Mouse (Mus musculus): Measurements from ENCODE around the gene Ephx1. TPM values are rescaled to one million over a fixed set of nuclear protein-coding genes. Genes with fewer than 3 reads are reported as not detected.

Gene Ephx1
- polyA plus RNA-seq, 1 experiment from 2014 or later: 11.3 TPM

DNA sequence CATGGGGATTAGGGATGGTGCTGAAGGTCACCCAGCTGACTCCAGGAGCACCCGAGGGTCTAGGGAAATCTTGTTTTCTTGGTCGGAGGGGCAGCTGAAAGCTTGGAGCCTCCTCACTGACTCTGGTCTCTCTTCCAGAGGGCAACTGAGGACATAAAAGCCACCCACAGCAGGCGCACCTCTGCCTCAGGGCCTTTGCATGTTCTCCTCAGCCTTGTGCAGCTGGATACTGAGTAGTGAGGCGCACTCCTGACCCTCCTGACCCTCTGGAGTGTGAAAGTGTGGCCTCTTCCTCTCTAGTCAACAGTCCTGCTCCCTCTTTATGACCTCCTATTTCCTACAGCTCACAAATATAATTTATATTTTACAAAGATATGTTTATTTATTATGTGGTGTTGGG is 4.7 kb downstream of the Ephx1 start:
- peak overlapping the region; percentile 24; the same call in 1 of the 2 replicates for H3K27ac ChIP-seq (ENCODE audit: low read length)
- no peak for ATAC-seq (ENCODE audit: low read depth)
- H3K27me3 ChIP-seq (ENCODE audit: control insufficient read depth, insufficient read depth, low read depth, low read length): peaks cover 28% of the 10 kb centered on the region
- H3K9ac ChIP-seq (ENCODE audit: low read depth, low read length): no peak overlapping the region
- no peak overlapping the region; the same call in 1 of the 2 replicates for H3K4me2 ChIP-seq (ENCODE audit: low read depth, low read length)
- H3K4me3 ChIP-seq (ENCODE audit: low read depth, low read length): no peak overlapping the region
- H3K4me1 ChIP-seq (ENCODE audit: control insufficient read depth, low read depth, low read length): peaks cover 13% of the 10 kb centered on the region
- WGBS (ENCODE audit: insufficient replicate concordance): 56% methylated on average over 4 of the region's 4 CpGs
- H3K36me3 ChIP-seq (ENCODE audit: control insufficient read depth, insufficient read depth): no peaks in the 10 kb centered on the region
- no peaks in the 10 kb centered on the region for H3K9me3 ChIP-seq (replicated peaks; ENCODE audit: control insufficient read depth, low read length)

DNA sequence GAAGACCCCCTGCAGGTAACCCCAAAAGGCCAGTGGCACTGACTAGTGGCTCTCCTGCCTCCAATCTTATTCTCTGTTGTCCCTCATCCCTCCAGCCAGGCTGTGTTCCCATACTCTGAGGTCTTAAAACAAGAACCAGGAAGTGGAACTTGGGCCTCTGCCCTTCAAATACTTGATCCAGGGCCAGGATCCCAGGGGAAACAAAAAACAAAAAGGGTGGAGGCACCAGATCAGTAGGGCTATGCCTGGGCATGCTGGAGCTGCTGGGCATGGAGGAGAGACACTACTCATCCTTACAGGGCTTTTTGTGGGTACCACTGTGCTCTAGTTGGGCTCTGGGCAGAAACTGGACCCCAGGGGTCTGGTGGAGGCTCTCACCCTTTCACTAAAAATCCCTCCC is 5.1 kb downstream of the Ephx1 start:
- H3K4me2 ChIP-seq (ENCODE audit: low read depth, low read length): no peak overlapping the region

DNA sequence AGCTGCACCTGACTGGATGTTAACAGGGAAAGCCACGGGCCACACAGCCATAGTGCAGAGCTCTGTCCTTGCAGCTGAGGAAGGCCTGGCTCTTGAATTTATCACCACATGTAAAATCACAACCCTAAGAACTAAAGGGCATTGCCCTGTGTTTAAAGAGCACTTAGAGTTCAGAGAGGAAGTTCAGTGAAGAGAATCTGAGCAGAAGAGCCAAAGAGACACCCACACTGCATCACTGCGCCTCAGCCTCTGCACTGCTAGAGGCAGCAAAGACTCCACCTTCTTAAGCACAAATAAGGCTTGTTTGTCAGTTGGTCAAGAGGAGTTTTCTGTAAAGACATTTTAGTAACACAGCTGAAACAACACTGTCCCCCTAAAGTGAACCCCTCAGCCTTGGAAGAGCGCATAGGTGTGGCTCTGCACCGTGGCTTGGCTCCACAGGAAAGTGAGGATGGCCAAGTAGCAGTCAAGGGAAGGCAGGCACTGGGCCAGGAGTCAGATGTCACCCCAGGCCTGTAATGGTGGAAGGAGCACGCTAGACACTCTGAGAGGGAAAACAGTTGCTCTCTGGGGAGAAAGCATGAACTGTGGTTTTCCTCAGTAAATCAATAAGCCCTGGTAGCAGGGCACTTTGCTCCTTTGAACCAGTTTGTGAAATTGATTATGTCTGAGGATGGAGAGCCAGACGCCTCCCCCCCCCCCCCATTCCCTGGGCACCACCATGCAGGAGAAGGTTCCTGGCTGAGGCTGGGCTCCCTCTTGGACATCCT is 5.8 kb downstream of the Ephx1 start:
- Histone ChIP-seq H3K4me3 (ENCODE audit: low read depth, low read length) (no peak overlapping the region), H3K36me3 (ENCODE audit: control insufficient read depth, insufficient read depth) (no peaks in the 10 kb centered on the region), H3K9me3 (replicated peaks; ENCODE audit: control insufficient read depth, low read length) (no peaks in the 10 kb centered on the region), H3K27ac (ENCODE audit: low read length) (peak overlapping the region; percentile 57), H3K4me1 (ENCODE audit: control insufficient read depth, low read depth, low read length) (peaks cover 8% of the 10 kb centered on the region), H3K4me2 (ENCODE audit: low read depth, low read length) (no peak overlapping the region), H3K27me3 (ENCODE audit: control insufficient read depth, insufficient read depth, low read depth, low read length) (peaks cover 28% of the 10 kb centered on the region), H3K9ac (ENCODE audit: low read depth, low read length) (no peak overlapping the region)
- 60% methylated on average over 6 of the region's 6 CpGs for WGBS (ENCODE audit: insufficient replicate concordance)
- ATAC-seq (ENCODE audit: low read depth): no peak

More for the DNA sequence above, 5.1 kb downstream of the Ephx1 start:
- H3K36me3 ChIP-seq (ENCODE audit: control insufficient read depth, insufficient read depth): no peaks in the 10 kb centered on the region
- H3K9ac ChIP-seq (ENCODE audit: low read depth, low read length): no peak overlapping the region
- no peaks in the 10 kb centered on the region for H3K9me3 ChIP-seq (replicated peaks; ENCODE audit: control insufficient read depth, low read length)
- H3K27ac ChIP-seq (ENCODE audit: low read length): peak overlapping the region; percentile 57; the same call in 1 of the 2 replicates
- H3K4me1 ChIP-seq (ENCODE audit: control insufficient read depth, low read depth, low read length): peaks cover 10% of the 10 kb centered on the region
- peaks cover 28% of the 10 kb centered on the region for H3K27me3 ChIP-seq (ENCODE audit: control insufficient read depth, insufficient read depth, low read depth, low read length)
- ATAC-seq (ENCODE audit: low read depth): no peak
- H3K4me3 ChIP-seq (ENCODE audit: low read depth, low read length): no peak overlapping the region

DNA sequence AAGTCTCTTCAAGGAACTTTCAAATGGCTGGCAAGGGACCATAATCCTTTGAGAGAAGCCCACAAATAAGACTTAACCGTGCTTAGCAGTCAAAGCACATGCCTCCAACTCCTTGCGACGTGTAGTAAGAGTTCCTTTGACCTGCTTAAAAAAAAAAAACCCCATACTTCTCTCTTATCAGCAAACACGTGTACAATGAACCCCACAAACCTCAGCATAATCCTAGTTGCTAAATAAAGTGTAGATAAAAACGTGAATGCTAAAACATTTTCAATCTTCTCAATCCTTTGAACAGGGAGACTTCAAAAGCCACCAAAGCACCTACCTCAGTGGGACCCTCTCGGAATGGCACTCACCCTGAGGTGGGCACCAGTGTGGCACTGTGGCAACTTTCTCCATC is 7.3 kb downstream of the Ephx1 start:
- Histone ChIP-seq H3K4me1 (ENCODE audit: control insufficient read depth, low read depth, low read length) (peaks cover 8% of the 10 kb centered on the region), H3K9ac (ENCODE audit: low read depth, low read length) (no peak overlapping the region), H3K4me3 (ENCODE audit: low read depth, low read length) (no peak overlapping the region), H3K27ac (ENCODE audit: low read length) (no peak overlapping the region), H3K4me2 (ENCODE audit: low read depth, low read length) (no peak overlapping the region), H3K9me3 (replicated peaks; ENCODE audit: control insufficient read depth, low read length) (no peaks in the 10 kb centered on the region), H3K27me3 (ENCODE audit: control insufficient read depth, insufficient read depth, low read depth, low read length) (peaks cover 26% of the 10 kb centered on the region), H3K36me3 (ENCODE audit: control insufficient read depth, insufficient read depth) (no peaks in the 10 kb centered on the region)
- no peak for ATAC-seq (ENCODE audit: low read depth)
- 26% methylated on average over 6 of the region's 6 CpGs for WGBS (ENCODE audit: insufficient replicate concordance)

DNA sequence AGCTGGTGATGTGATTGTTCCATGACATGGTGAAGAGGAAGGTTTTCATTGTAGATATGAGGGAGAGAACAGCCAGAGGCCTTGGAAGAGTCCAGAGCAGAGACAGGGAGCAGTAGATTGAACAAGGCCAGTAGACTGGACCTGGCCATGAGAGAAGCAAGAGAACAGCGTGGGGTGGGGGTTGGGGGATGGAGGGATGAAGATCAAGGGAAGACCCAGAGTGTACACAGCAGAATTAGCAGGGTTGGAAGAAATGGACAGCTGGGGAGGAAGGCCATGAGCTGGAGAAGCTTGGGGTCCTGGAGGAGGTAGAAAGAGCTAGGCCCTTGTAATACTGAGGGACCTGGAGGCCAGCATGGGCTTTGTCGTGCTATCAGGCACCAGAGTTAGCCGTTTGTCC is 8.3 kb downstream of the Ephx1 start:
- WGBS (ENCODE audit: insufficient replicate concordance): 46% methylated on average over 3 of the region's 3 CpGs
- Histone ChIP-seq H3K4me2 (ENCODE audit: low read depth, low read length) (no peak overlapping the region), H3K4me1 (ENCODE audit: control insufficient read depth, low read depth, low read length) (peaks cover 5% of the 10 kb centered on the region), H3K4me3 (ENCODE audit: low read depth, low read length) (no peak overlapping the region), H3K27me3 (ENCODE audit: control insufficient read depth, insufficient read depth, low read depth, low read length) (peaks cover 20% of the 10 kb centered on the region), H3K9me3 (replicated peaks; ENCODE audit: control insufficient read depth, low read length) (no peaks in the 10 kb centered on the region), H3K9ac (ENCODE audit: low read depth, low read length) (no peak overlapping the region), H3K27ac (ENCODE audit: low read length) (no peak overlapping the region), H3K36me3 (ENCODE audit: control insufficient read depth, insufficient read depth) (no peaks in the 10 kb centered on the region)
- no peak for ATAC-seq (ENCODE audit: low read depth)

DNA sequence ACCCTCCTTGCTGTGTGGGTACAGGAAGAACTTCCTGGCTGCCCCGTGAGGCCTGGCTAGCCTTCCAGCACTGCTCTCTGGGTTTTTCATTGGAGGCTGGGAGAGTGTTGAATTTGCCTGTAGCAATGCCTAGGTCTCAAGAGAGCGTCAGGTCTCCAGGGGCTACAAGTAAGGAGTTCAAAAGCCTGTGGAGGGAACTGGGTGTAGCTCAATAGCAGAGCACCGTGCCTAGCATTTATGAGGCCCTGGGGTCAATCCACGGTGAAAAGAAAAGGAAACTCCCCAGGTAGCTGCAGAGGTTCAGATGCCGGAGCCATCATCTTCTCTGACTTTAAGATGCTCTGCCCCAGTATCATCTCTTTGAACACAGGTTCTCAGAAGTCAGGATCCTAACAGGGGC is 9.1 kb downstream of the Ephx1 start:
- 62% methylated on average over 5 of the region's 5 CpGs for WGBS (ENCODE audit: insufficient replicate concordance)
- ATAC-seq (ENCODE audit: low read depth): no peak

DNA sequence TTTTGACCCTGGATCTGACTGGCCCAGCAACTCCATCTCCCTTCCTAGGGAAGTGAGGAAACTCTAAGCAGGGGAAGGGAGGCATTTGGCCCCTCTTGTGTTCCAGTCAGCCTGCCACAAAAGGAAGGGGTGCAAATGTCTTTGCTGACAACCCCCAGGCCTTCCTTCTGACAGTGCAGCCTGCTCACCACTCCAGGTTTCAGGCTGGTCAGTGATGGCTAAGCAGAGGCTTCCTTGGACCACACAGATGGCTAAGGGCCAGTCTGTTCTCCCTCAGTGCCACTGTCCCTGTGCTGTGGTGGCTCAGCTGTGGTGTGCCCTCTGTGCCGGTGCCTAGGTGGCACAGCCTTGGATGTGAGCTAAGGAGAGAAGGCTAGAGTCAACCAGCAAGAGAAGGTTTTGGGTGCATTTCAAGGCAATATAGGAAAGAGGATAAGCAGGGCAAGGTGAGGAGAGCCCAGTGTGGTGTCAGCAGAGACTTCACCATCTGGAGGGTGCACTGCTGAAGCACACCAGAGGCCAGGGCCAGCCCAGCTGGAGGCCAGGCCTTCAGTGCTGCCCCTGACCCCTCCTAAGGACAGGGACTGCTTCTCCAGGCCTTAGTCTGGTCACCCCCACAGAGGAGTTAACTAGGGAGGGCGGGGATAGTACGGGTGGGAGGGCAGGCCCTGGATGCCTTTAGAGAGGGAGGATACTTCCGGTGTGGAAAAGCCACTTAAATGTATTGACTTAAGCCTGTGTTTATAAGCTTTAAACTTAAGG is 10.4 kb downstream of the Ephx1 start:
- no peaks in the 10 kb centered on the region; the same call in 1 of the 2 replicates for H3K4me1 ChIP-seq (ENCODE audit: control insufficient read depth, low read depth, low read length)
- H3K9me3 ChIP-seq (replicated peaks; ENCODE audit: control insufficient read depth, low read length): no peaks in the 10 kb centered on the region
- no peak for ATAC-seq (ENCODE audit: low read depth)
- H3K4me3 ChIP-seq (ENCODE audit: low read depth, low read length): no peak overlapping the region
- H3K4me2 ChIP-seq (ENCODE audit: low read depth, low read length): no peak overlapping the region
- no peaks in the 10 kb centered on the region; the same call in 1 of the 2 replicates for H3K27me3 ChIP-seq (ENCODE audit: control insufficient read depth, insufficient read depth, low read depth, low read length)
- no peaks in the 10 kb centered on the region for H3K36me3 ChIP-seq (ENCODE audit: control insufficient read depth, insufficient read depth)
- H3K27ac ChIP-seq (ENCODE audit: low read length): no peak overlapping the region
- 58% methylated on average over 4 of the region's 4 CpGs for WGBS (ENCODE audit: insufficient replicate concordance)
- H3K9ac ChIP-seq (ENCODE audit: low read depth, low read length): no peak overlapping the region

More for the DNA sequence above, 9.1 kb downstream of the Ephx1 start:
- H3K4me3 ChIP-seq (ENCODE audit: low read depth, low read length): no peak overlapping the region
- H3K27ac ChIP-seq (ENCODE audit: low read length): no peak overlapping the region
- no peak overlapping the region for H3K4me2 ChIP-seq (ENCODE audit: low read depth, low read length)
- no peaks in the 10 kb centered on the region for H3K36me3 ChIP-seq (ENCODE audit: control insufficient read depth, insufficient read depth)
- no peaks in the 10 kb centered on the region; the same call in 1 of the 2 replicates for H3K4me1 ChIP-seq (ENCODE audit: control insufficient read depth, low read depth, low read length)
- H3K9ac ChIP-seq (ENCODE audit: low read depth, low read length): no peak overlapping the region
- peaks cover 12% of the 10 kb centered on the region for H3K27me3 ChIP-seq (ENCODE audit: control insufficient read depth, insufficient read depth, low read depth, low read length)
- no peaks in the 10 kb centered on the region for H3K9me3 ChIP-seq (replicated peaks; ENCODE audit: control insufficient read depth, low read length)

DNA sequence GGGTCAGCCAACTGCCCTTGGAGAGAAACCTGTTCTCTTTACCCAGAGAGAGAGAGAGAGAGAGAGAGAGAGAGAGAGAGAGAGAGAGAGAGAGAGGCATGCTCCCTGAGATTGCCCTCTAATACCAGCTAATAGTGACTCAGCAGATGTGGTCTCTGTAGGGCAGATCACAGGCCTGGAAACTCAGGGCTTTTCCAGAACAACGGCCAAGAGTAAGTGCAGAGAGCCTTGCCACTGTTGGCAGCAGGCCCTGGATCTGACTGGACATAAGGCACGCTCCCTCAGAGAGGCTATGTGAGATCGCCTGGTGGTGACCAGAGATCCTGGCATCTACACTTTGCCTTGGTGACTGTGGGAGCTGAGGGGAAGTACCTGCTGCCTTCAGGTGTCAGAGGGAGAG is 10.9 kb downstream of the Ephx1 start:
- Histone ChIP-seq H3K27me3 (ENCODE audit: control insufficient read depth, insufficient read depth, low read depth, low read length) (no peaks in the 10 kb centered on the region), H3K4me1 (ENCODE audit: control insufficient read depth, low read depth, low read length) (no peaks in the 10 kb centered on the region; the same call in none of the 2 replicates), H3K9me3 (replicated peaks; ENCODE audit: control insufficient read depth, low read length) (no peaks in the 10 kb centered on the region), H3K9ac (ENCODE audit: low read depth, low read length) (no peak overlapping the region), H3K4me2 (ENCODE audit: low read depth, low read length) (no peak overlapping the region), H3K4me3 (ENCODE audit: low read depth, low read length) (no peak overlapping the region), H3K36me3 (ENCODE audit: control insufficient read depth, insufficient read depth) (no peaks in the 10 kb centered on the region), H3K27ac (ENCODE audit: low read length) (no peak overlapping the region)
- peak; percentile 31 for ATAC-seq (ENCODE audit: low read depth)
- 43% methylated on average over 3 of the region's 3 CpGs for WGBS (ENCODE audit: insufficient replicate concordance)

DNA sequence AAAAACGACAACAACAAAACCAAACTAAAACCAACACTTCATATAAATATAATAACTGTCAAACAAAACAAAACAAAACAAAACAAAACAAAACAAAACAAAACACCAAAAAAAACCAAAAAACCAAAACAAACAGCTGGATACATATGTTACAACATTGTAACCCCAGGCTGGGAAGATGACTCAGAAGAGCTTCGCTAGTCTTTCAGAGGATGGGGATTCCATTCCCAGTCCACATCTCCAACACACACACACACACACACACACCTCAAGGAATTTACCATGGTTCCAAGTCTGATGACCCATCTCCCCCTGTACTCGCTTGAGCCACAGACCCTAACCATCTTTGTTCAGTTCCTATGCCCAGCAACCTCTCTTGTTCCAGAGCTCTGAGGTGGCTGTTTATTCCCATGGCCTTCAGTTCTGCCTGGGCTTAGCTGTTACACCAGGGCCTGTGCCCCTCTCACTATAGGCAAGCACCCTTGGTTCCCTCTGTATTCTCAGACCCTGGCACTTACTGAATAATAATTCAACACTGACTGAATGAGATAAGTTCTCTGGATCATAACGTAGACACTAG is 11.6 kb downstream of the Ephx1 start:
- Histone ChIP-seq H3K4me1 (ENCODE audit: control insufficient read depth, low read depth, low read length) (no peaks in the 10 kb centered on the region; the same call in none of the 2 replicates), H3K9me3 (replicated peaks; ENCODE audit: control insufficient read depth, low read length) (no peaks in the 10 kb centered on the region), H3K27me3 (ENCODE audit: control insufficient read depth, insufficient read depth, low read depth, low read length) (no peaks in the 10 kb centered on the region), H3K4me2 (ENCODE audit: low read depth, low read length) (no peak overlapping the region), H3K4me3 (ENCODE audit: low read depth, low read length) (no peak overlapping the region), H3K9ac (ENCODE audit: low read depth, low read length) (no peak overlapping the region), H3K27ac (ENCODE audit: low read length) (no peak overlapping the region), H3K36me3 (ENCODE audit: control insufficient read depth, insufficient read depth) (no peaks in the 10 kb centered on the region)
- WGBS (ENCODE audit: insufficient replicate concordance): 55% methylated on average over 4 of the region's 4 CpGs
- ATAC-seq (ENCODE audit: low read depth): no peak

All from liver, embryonic 16.5 days (tissue).